Mouse (Mus musculus) ES-Bruce4 (cell line): Measurements from ENCODE around the gene Hip1r. TPM values are rescaled to one million over a fixed set of nuclear protein-coding genes. Genes with fewer than 3 reads are reported as not detected.

Experiments
- H3K27ac ChIP-seq: 2 replicates; pipeline ENCODE4 v1.5.1; 2012; ENCODE audit warnings: low read length, inconsistent platforms; ENCODE audit not compliant: insufficient read depth
- H3K27me3 ChIP-seq: 2 replicates; pipeline ENCODE4 v1.6.1; 2012; ENCODE audit warnings: mild to moderate bottlenecking, low read length, inconsistent platforms; ENCODE audit not compliant: control insufficient read depth, poor library complexity, insufficient read depth, severe bottlenecking
- H3K36me3 ChIP-seq: 2 replicates; pipeline ENCODE4 v1.6.1; 2012; ENCODE audit warnings: inconsistent platforms, mild to moderate bottlenecking, low read length, moderate library complexity; ENCODE audit not compliant: control insufficient read depth, poor library complexity, insufficient read depth, severe bottlenecking
- H3K4me1 ChIP-seq: one replicate; pipeline ENCODE4 v1.8.1; 2011; ENCODE audit warnings: low read length; ENCODE audit not compliant: control insufficient read depth, insufficient read depth
- H3K4me3 ChIP-seq: 2 replicates; pipeline ENCODE4 v1.5.1; 2011; ENCODE audit warnings: low read depth, mild to moderate bottlenecking, low read length
- H3K9ac ChIP-seq: 2 replicates; pipeline ENCODE4 v1.6.1; 2012; ENCODE audit warnings: low read depth, mild to moderate bottlenecking, inconsistent platforms; ENCODE audit not compliant: poor library complexity, severe bottlenecking
- H3K9me3 ChIP-seq: replicated peaks from 2 replicates; pipeline ENCODE4 v1.6.1; 2012; ENCODE audit warnings: mild to moderate bottlenecking, low read length, inconsistent platforms; ENCODE audit not compliant: control insufficient read depth, poor library complexity, insufficient read depth, severe bottlenecking
- CTCF ChIP-seq: IDR thresholded peaks from one replicate; pipeline ENCODE4 v1.8.1; 2011; ENCODE audit warnings: low read depth, low read length
- EP300 ChIP-seq: IDR thresholded peaks from 2 replicates; pipeline ENCODE4 v1.6.1; 2011; ENCODE audit warnings: low read depth, low read length; ENCODE audit not compliant: insufficient read depth
- POLR2A ChIP-seq: IDR thresholded peaks from one replicate; pipeline ENCODE4 v1.8.1; 2011; ENCODE audit warnings: low read length; ENCODE audit not compliant: insufficient read depth
- polyA plus RNA-seq: library from polyadenylated mRNA; stranded (reverse); fragments of >200 nt; gene quantifications from 2 replicates; pipeline ENCODE4 v1.2.4, GENCODE M21; 2011; ENCODE audit warnings: low read depth; ENCODE audit not compliant: missing spikeins, insufficient read depth, insufficient read length

Hip1r gene
- polyA plus RNA-seq, 1 experiment, result 17.4 TPM

DNA sequence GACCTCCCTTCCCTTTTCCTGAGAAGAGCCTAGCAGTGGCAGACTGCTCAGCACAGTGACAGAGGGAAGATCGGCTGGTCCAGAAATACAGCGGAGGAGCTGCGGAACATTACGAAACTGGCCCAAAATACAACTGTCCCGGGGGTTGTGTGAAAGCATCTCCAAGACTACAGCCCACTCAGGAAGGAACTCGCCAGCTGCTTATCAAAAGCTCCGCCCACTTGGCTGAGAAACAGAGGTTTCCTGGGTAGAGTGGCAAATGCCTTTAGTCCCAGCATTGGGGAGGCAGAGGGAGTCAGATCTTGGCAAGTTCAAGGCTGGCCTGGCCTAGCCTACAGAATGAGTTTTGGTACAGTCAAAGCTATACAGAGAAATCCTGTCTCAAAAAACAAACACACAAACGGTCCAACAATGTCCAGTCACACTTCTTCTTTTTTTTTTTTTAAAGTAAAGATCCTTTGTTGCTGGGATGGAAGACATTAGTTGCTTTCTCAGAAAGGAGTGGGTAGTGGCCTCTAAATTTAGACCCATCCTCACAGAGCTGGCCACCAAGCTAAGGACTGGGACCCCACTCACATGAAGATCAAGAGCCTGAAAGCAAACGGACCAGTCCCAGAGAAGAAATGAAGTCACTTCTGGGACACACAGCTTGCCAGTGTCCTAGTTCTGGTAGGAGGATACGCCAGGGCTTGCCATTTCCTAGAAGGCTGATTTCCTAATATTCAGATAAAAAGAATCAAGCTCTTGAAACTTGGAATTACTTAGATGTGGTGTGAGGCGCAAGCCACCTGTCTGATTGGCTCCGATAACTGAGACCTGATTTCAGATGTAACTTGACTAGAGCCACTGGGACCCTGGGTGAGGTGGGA lies 46.2 kb downstream of the Hip1r start:
- Histone ChIP-seq H3K9ac (no peak overlapping the region), H3K27ac (no peak overlapping the region), H3K36me3 (no peaks in the 10 kb centered on the region), H3K27me3 (no peaks in the 10 kb centered on the region), H3K4me3 (no peak overlapping the region), H3K9me3 (no peaks in the 10 kb centered on the region), H3K4me1 (no peaks in the 10 kb centered on the region)
- TF ChIP-seq EP300 (no peak), CTCF (no peak), POLR2A (no peak)

DNA sequence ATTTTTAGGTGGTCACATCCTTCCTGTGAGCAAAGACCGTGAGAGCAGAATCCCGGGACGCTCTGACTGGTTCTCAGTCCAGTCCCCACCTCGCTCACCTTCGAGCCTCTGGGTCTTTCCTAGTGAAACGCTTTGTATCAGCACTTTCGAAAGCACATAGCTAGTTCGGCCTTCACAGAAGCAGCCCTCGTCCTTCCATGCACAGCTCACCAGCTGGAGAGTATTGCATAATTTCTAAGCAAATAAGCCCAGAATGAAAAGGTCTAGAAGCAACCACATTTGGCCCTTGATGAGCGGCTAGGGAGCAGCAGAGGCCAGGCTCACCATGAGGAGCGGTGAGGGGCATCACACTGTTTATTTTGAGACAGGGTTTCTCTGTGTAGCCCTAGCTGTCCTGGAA lies 47.7 kb downstream of the Hip1r start:
- no peaks in the 10 kb centered on the region for H3K4me1 ChIP-seq
- H3K27me3 ChIP-seq, result no peaks in the 10 kb centered on the region
- TF ChIP-seq POLR2A (no peak), CTCF (no peak), EP300 (no peak)
- H3K9ac ChIP-seq, result no peak overlapping the region
- no peak overlapping the region for H3K27ac ChIP-seq
- no peak overlapping the region for H3K4me3 ChIP-seq
- no peaks in the 10 kb centered on the region for H3K9me3 ChIP-seq
- no peaks in the 10 kb centered on the region for H3K36me3 ChIP-seq

DNA sequence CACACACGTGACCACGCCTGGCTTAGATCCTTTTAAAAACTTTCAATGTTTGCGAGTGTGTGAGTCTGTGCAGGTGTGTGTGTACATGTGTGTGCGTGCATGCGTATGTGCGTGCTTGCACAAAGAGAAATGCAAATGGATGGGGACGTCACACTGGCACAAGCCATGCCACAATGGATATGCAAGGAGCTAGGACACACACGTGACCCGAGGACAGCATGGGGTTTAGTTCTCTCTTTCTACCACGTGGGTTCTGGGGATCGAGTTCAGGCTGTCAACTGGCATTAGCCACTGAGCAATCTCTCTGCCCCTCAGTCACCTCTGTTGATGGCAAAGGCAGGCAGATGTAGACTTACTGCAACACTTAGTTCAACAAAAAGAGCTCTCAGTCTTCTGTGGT lies 48.3 kb downstream of the Hip1r start:
- H3K4me3 ChIP-seq, result no peak overlapping the region
- H3K27ac ChIP-seq, result no peak overlapping the region
- H3K27me3 ChIP-seq, result no peaks in the 10 kb centered on the region
- no peaks in the 10 kb centered on the region for H3K36me3 ChIP-seq
- no peaks in the 10 kb centered on the region for H3K9me3 ChIP-seq
- no peaks in the 10 kb centered on the region for H3K4me1 ChIP-seq
- no peak overlapping the region for H3K9ac ChIP-seq
- TF ChIP-seq EP300, result no peak
- no peak for TF ChIP-seq CTCF
- TF ChIP-seq POLR2A, result no peak

GRCm38 (mm10) chr5:124022365-124022764 lies 48.9 kb downstream of the Hip1r start:
- no peak for TF ChIP-seq POLR2A
- no peaks in the 10 kb centered on the region for H3K36me3 ChIP-seq
- no peak overlapping the region for H3K4me3 ChIP-seq
- H3K27ac ChIP-seq, result no peak overlapping the region
- H3K9me3 ChIP-seq, result no peaks in the 10 kb centered on the region
- H3K9ac ChIP-seq, result no peak overlapping the region
- H3K27me3 ChIP-seq, result no peaks in the 10 kb centered on the region
- H3K4me1 ChIP-seq, result no peaks in the 10 kb centered on the region

GRCm38 (mm10) chr5:124024677-124025076 lies 51.2 kb downstream of the Hip1r start:
- H3K9ac ChIP-seq, result no peak overlapping the region
- no peak overlapping the region for H3K27ac ChIP-seq
- H3K9me3 ChIP-seq, result no peaks in the 10 kb centered on the region
- no peaks in the 10 kb centered on the region for H3K27me3 ChIP-seq
- H3K4me1 ChIP-seq, result no peaks in the 10 kb centered on the region
- no peak overlapping the region for H3K4me3 ChIP-seq
- TF ChIP-seq POLR2A (no peak), CTCF (no peak), EP300 (no peak)
- no peaks in the 10 kb centered on the region for H3K36me3 ChIP-seq

DNA sequence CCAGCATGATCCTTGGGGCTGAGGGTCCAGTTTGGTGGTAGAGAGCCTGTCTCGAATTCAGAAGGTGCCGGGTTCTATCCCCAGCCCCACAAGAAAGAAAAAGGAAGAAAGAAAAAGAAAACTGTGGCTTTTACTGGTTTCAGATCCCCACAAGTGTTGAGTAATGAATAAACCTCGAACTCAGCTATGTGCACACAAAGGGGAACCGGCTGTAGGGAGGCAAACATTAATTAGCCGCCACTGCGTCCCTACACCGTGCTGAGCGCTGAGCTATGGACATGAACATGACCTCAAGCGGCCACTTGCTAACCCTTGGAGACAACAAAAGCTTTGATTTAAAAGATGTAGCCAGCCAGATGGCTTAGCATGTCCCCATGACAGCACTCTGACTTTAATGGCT lies 51.7 kb downstream of the Hip1r start:
- Histone ChIP-seq H3K4me1 (no peaks in the 10 kb centered on the region), H3K27ac (no peak overlapping the region), H3K9me3 (no peaks in the 10 kb centered on the region), H3K9ac (no peak overlapping the region), H3K36me3 (no peaks in the 10 kb centered on the region), H3K4me3 (no peak overlapping the region), H3K27me3 (no peaks in the 10 kb centered on the region)
- no peak for TF ChIP-seq POLR2A
- no peak for TF ChIP-seq EP300
